8 mouse cellular contexts compared by ENCODE assay signal in genomic region chr4:70412126-70412525, GRCm38 (mm10). TPM values are rescaled to one million over a fixed set of nuclear protein-coding genes. Genes with fewer than 3 reads are reported as not detected.
DNase-seq lines count a peak whose midpoint lies in the region; ATAC-seq and TF ChIP-seq lines count a peak whose summit lies in the region.

No protein-coding gene starts in this region.

- 74% methylated on average over 2 of the region's 2 CpGs for WGBS in macrophage (ENCODE audit: missing documents)
- 61% methylated on average over 2 of the region's 2 CpGs for WGBS in intestine, postnatal 0 days
- WGBS in intestine, embryonic 15.5 days = 65% methylated on average over 2 of the region's 2 CpGs

- ATAC-seq in intestine, postnatal 0 days = no peak
- ATAC-seq in intestine, embryonic 15.5 days = no peak

- H3K9me3 ChIP-seq in intestine, postnatal 0 days (ENCODE audit: control insufficient read depth) = no peaks in the 10 kb centered on the region
- H3K9me3 ChIP-seq in intestine, embryonic 15.5 days = no peaks in the 10 kb centered on the region

- peak; percentile 55 for DNase-seq in cerebellum, adult 9-11 months
- no peak for DNase-seq in cerebellum, postnatal 25 days
- peak; percentile 94 for DNase-seq in 3T3-L1 (ENCODE audit: low read depth, low spot score)
- peak; percentile 79 for DNase-seq in fibroblast of lung, adult 2 months (ENCODE audit: low read depth)
- no peak for DNase-seq in testis, postnatal 10 days (ENCODE audit: low spot score)

- H3K4me1 ChIP-seq in intestine, postnatal 0 days (replicated peaks; ENCODE audit: control insufficient read depth, insufficient read depth, low read length) = peaks cover 3% of the 10 kb centered on the region; the same call in 1 of the 2 replicates
- H3K4me1 ChIP-seq in intestine, embryonic 15.5 days (replicated peaks) = peaks cover 9% of the 10 kb centered on the region; the same call in 1 of the 2 replicates

- H3K79me2 ChIP-seq in macrophage (ENCODE audit: inconsistent target) = peaks cover 5% of the 10 kb centered on the region; the same call in 1 of the 2 replicates

- H3K4me2 ChIP-seq in intestine, postnatal 0 days (replicated peaks; ENCODE audit: low read depth) = no peak overlapping the region
- H3K4me2 ChIP-seq in intestine, embryonic 15.5 days (replicated peaks) = no peak overlapping the region

- H3K27me3 ChIP-seq in intestine, postnatal 0 days (replicated peaks; ENCODE audit: control insufficient read depth, insufficient read depth, low read length) = no peaks in the 10 kb centered on the region
- no peaks in the 10 kb centered on the region for H3K27me3 ChIP-seq in intestine, embryonic 15.5 days (replicated peaks)

- H3K36me3 ChIP-seq in macrophage (ENCODE audit: inconsistent target) = no peaks in the 10 kb centered on the region
- no peaks in the 10 kb centered on the region for H3K36me3 ChIP-seq in intestine, postnatal 0 days (ENCODE audit: control insufficient read depth, insufficient read depth)
- no peaks in the 10 kb centered on the region for H3K36me3 ChIP-seq in intestine, embryonic 15.5 days

- no peak overlapping the region for H3K9ac ChIP-seq in intestine, postnatal 0 days (ENCODE audit: low read depth, low read length)
- H3K9ac ChIP-seq in intestine, embryonic 15.5 days = no peak overlapping the region

- peak overlapping the region; percentile 38; the same call in 1 of the 2 replicates for H3K27ac ChIP-seq in macrophage
- H3K27ac ChIP-seq in intestine, postnatal 0 days (ENCODE audit: low read depth, low read length) = no peak overlapping the region
- H3K27ac ChIP-seq in intestine, embryonic 15.5 days = no peak overlapping the region

- H3K4me3 ChIP-seq in macrophage (ENCODE audit: inconsistent target) = no peak overlapping the region
- H3K4me3 ChIP-seq in intestine, postnatal 0 days (ENCODE audit: low read depth, low read length) = no peak overlapping the region
- no peak overlapping the region for H3K4me3 ChIP-seq in intestine, embryonic 15.5 days (replicated peaks)

- no peak for TF ChIP-seq CTCF in intestine, postnatal 0 days (IDR thresholded peaks at IDR 0.05; ENCODE audit: low read depth)

RNA-seq across cellular contexts. Expression of gene Cdk5rap2, which starts 1.9 kb away (rescaled TPM):
- 10 to 100 TPM; 21.2 to 68.3 (median 44.6) TPM for total RNA-seq in macrophage (2018; cell fraction: chromatin; rRNA removed)
- total RNA-seq in macrophage (2018; cell fraction: cytosol; rRNA removed) = 10 to 100 TPM in 22 of 26 experiments, 1 to 10 TPM in 4; 8.3 to 17.5 (median 11.8) TPM
- total RNA-seq in macrophage (2018; cell fraction: nucleus; rRNA removed) = 10 to 100 TPM in 25 of 26 experiments, 1 to 10 TPM in 1; 9.1 to 30.6 (median 22.5) TPM
- 9.5 to 18.6 TPM (median 10.4 TPM) in 3 replicates for polyA plus RNA-seq in macrophage (2018)
- polyA plus RNA-seq in intestine, postnatal 0 days (2015; fragmentation: Nextera tagmentation; extraction: Ambion mirVana) = 4.7 and 5.4 TPM in 2 replicates
- polyA plus RNA-seq in intestine, embryonic 15.5 days (2015; fragmentation: Nextera tagmentation; extraction: Ambion mirVana) = 10.9 and 13.9 TPM in 2 replicates

Comparison
In these comparisons a context has a peak if more than half of its experiments do, and no peak if none do; other contexts are left out.
1. DNase-seq: peak in cerebellum, adult 9-11 months (single experiment), 3T3-L1 (single experiment) and fibroblast of lung, adult 2 months (single experiment); none in cerebellum, postnatal 25 days (0 of 2) and testis, postnatal 10 days (single experiment).